19 mouse cellular contexts compared by ENCODE assay signal in genomic region chr14:33348146-33348545, GRCm38 (mm10).
A peak's percentile ranks its signal among the peaks of the same experiment; 100 is the strongest.
DNase-seq lines count a peak whose midpoint lies in the region; ATAC-seq and TF ChIP-seq lines count a peak whose summit lies in the region.
"Had no signal": no experiment of that assay in that cellular context is flagged by ENCODE, and none has a peak within 500 bp of the region (broad histone marks: within the 10 kb centered on the region; RNA-seq: fewer than 3 reads in every experiment).

No protein-coding gene starts in this region.

- H3K4me1 ChIP-seq in lung, postnatal 0 days (ENCODE audit: insufficient read depth, low read depth, low read length) = peaks cover 6% of the 10 kb centered on the region; the same call in 1 of the 2 replicates

- no peak overlapping the region for H3K9ac ChIP-seq in lung, postnatal 0 days (replicated peaks; ENCODE audit: low read depth)
- H3K9ac ChIP-seq: embryonic facial prominence, embryonic 12.5 days; forebrain, embryonic 13.5 days; forebrain, embryonic 15.5 days had no signal

- no peak overlapping the region for H3K4me3 ChIP-seq in lung, postnatal 0 days (ENCODE audit: low read depth, low read length)
- no peak overlapping the region for H3K4me3 ChIP-seq in layer of hippocampus, adult 2 months
- H3K4me3 ChIP-seq: embryonic facial prominence, embryonic 10.5 days; embryonic facial prominence, embryonic 12.5 days; forebrain, embryonic 13.5 days; forebrain, embryonic 15.5 days had no signal

- no peaks in the 10 kb centered on the region for H3K9me3 ChIP-seq in lung, postnatal 0 days (ENCODE audit: low read length)
- H3K9me3 ChIP-seq: embryonic facial prominence, embryonic 10.5 days; embryonic facial prominence, embryonic 12.5 days; forebrain, embryonic 13.5 days; forebrain, embryonic 15.5 days had no signal

- intact Hi-C loops in left cerebral cortex, postnatal 25 days (cut with DNase I) = no loop called here

- H3K27ac ChIP-seq in lung, postnatal 0 days (ENCODE audit: low read length) = peak overlapping the region; percentile 87
- H3K27ac ChIP-seq in layer of hippocampus, adult 2 months = no peak overlapping the region
- H3K27ac ChIP-seq: embryonic facial prominence, embryonic 10.5 days; embryonic facial prominence, embryonic 12.5 days; forebrain, embryonic 13.5 days; forebrain, embryonic 15.5 days had no signal

- 27% methylated on average over 1 of the region's 1 CpGs for WGBS in lung, postnatal 0 days

- no peak for TF ChIP-seq EP300 in lung, postnatal 0 days (IDR thresholded peaks at IDR 0.05)

- 0 out of 2 replicates have a peak, but pooled peaks cover 3% of the 10 kb centered on the region for H3K27me3 ChIP-seq in lung, postnatal 0 days (replicated peaks; ENCODE audit: insufficient read depth, low read length)

- TF ChIP-seq CTCF in lung, postnatal 0 days (IDR thresholded peaks at IDR 0.05) = no peak
- TF ChIP-seq CTCF in layer of hippocampus, adult 2 months (conservative IDR thresholded peaks at IDR 0.05) = no peak

- no peaks in the 10 kb centered on the region for H3K36me3 ChIP-seq in lung, postnatal 0 days (ENCODE audit: insufficient read depth, low read length)
- H3K36me3 ChIP-seq: embryonic facial prominence, embryonic 10.5 days; embryonic facial prominence, embryonic 12.5 days; forebrain, embryonic 15.5 days had no signal

- no peak for ATAC-seq in lung, postnatal 0 days
- ATAC-seq: forebrain, embryonic 13.5 days; forebrain, embryonic 15.5 days had no signal

- peak; percentile 30 for DNase-seq in lung, postnatal 0 days (ENCODE audit: low spot score)
- peak; percentile 38 for DNase-seq in lung, postnatal 10 days
- DNase-seq in lung, postnatal 25 days (ENCODE audit: low spot score) = peak; percentile 35
- peak; percentile 34 to 60 for DNase-seq in lung, postnatal 4 days
- no peak for DNase-seq in right cerebral cortex, adult 2 months (ENCODE audit: low spot score in 2 of 2)
- DNase-seq in layer of hippocampus, adult 2 months (ENCODE audit: low spot score in 2 of 2) = no peak
- no peak for DNase-seq in left cerebral cortex, postnatal 25 days (ENCODE audit: low spot score in 2 of 2)
- DNase-seq: adrenal gland, adult 8-10 months; adrenal gland, postnatal 14 days; adrenal gland, postnatal 36 days; cerebellum, adult 11-12 months; cerebellum, adult 2 months; cerebellum, adult 9-10 months; cerebellum, postnatal 10 days; cerebellum, postnatal 25 days had no signal

- H3K4me2 ChIP-seq in lung, postnatal 0 days (replicated peaks; ENCODE audit: low read depth, low read length) = no peak overlapping the region
- H3K4me2 ChIP-seq: embryonic facial prominence, embryonic 12.5 days; forebrain, embryonic 13.5 days; forebrain, embryonic 15.5 days had no signal

Comparison
In these comparisons a context has a peak if more than half of its experiments do, and no peak if none do; other contexts are left out.
1. DNase-seq: peak in lung, postnatal 0 days (single experiment), lung, postnatal 10 days (single experiment), lung, postnatal 25 days (single experiment) and lung, postnatal 4 days (2 of 2); none in right cerebral cortex, adult 2 months (0 of 2), layer of hippocampus, adult 2 months (0 of 2) and left cerebral cortex, postnatal 25 days (0 of 2).